Mouse (Mus musculus) liver, postnatal 0 days (tissue): ENCODE measurements around the gene Lrch4.

Experiments
- CTCF ChIP-seq: sonication (generic); IDR thresholded peaks from 2 replicates; pipeline ENCODE4 v1.5.1; 2016; ENCODE audit warnings: antibody characterized with exemption, low read depth
- EP300 ChIP-seq: IDR thresholded peaks from 2 replicates; pipeline ENCODE4 v1.6.1; 2016; ENCODE audit warnings: antibody characterized with exemption, low read depth, mild to moderate bottlenecking

DNA sequence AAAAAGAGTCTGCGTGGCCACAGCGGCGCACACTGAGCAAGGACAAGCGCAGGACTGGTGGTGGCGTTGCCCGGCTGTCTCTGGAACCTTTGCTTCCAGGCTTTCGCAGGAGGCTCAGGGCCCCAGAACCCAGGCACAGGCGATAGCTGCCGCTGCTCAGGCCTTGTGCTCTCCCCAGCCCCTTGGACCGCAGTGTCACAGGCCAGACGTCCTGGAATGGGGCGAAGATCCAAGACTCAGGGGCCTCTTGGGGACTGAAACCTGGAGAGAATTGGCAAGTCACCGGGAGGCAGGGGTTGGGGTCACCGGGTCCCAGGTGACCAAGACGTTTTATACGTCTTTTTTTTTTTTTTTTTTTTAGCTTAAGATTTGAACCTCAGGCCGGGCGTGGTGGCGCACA is 15.6 kb downstream of the Lrch4 start:
- TF ChIP-seq CTCF (no peak), EP300 (no peak)
